Mouse (Mus musculus): ENCODE data around the gene Cdca7. TPM values are rescaled to one million over a fixed set of nuclear protein-coding genes. Genes with fewer than 3 reads are reported as not detected.
A peak's percentile ranks its signal among the peaks of the same experiment; 100 is the strongest.

The Cdca7 gene
- 220 and 233 TPM in 2 replicates for polyA plus RNA-seq (2014; fragmentation: Nextera tagmentation; extraction: Ambion mirVana)

- H3K4me2 ChIP-seq (ENCODE audit: low read depth, low read length), result peak within 1 kb of the TSS; percentile 68
- ATAC-seq (replicated peaks; ENCODE audit: insufficient number of reproducible peaks, low FRiP score, low TSS enrichment, low read depth) (peak; percentile 86), DNase-seq (ENCODE audit: low spot score) (peak; percentile 89)
- H3K27ac ChIP-seq (replicated peaks; ENCODE audit: low read depth, low read length), result peak within 1 kb of the TSS; percentile 60
- H3K4me3 ChIP-seq (ENCODE audit: low read depth, low read length), result peak within 1 kb of the TSS; percentile 84
- H3K4me1 ChIP-seq (ENCODE audit: control insufficient read depth, insufficient read depth, low read length), result no peaks in the 10 kb centered on the region
- no peaks in the 10 kb centered on the region for H3K27me3 ChIP-seq (ENCODE audit: control insufficient read depth, insufficient read depth, low read length)
- no peaks in the 10 kb centered on the region; the same call in 1 of the 2 replicates for H3K36me3 ChIP-seq (replicated peaks; ENCODE audit: control insufficient read depth, insufficient read depth, low read depth, low read length)
- under 1% methylated on average over 58 of the region's 58 CpGs for whole genome bisulfite sequencing
- H3K9me3 ChIP-seq (replicated peaks; ENCODE audit: control insufficient read depth, low read length), result no peaks in the 10 kb centered on the region
- peak within 1 kb of the TSS; percentile 91 for H3K9ac ChIP-seq (replicated peaks; ENCODE audit: low read length)
Observed at GRCm38 (mm10) chr2:72475797-72476485, at the start of gene Cdca7. Cdca7 (plus strand) TSS chr2:72476159.

GRCm38 (mm10) chr2:72426776-72427175 lies 49.2 kb upstream of the Cdca7 start:
- H3K4me1 ChIP-seq (ENCODE audit: control insufficient read depth, insufficient read depth, low read length), result no peaks in the 10 kb centered on the region
- no peaks in the 10 kb centered on the region for H3K36me3 ChIP-seq (replicated peaks; ENCODE audit: control insufficient read depth, insufficient read depth, low read depth, low read length)
- H3K9ac ChIP-seq (replicated peaks; ENCODE audit: low read length), result no peak overlapping the region
- H3K27me3 ChIP-seq (ENCODE audit: control insufficient read depth, insufficient read depth, low read length), result no peaks in the 10 kb centered on the region
- H3K4me3 ChIP-seq (ENCODE audit: low read depth, low read length), result no peak overlapping the region
- DNase-seq (ENCODE audit: low spot score) (peak; percentile 42), ATAC-seq (replicated peaks; ENCODE audit: insufficient number of reproducible peaks, low FRiP score, low TSS enrichment, low read depth) (peak; percentile 86)
- no peaks in the 10 kb centered on the region for H3K9me3 ChIP-seq (replicated peaks; ENCODE audit: control insufficient read depth, low read length)
- H3K4me2 ChIP-seq (ENCODE audit: low read depth, low read length), result no peak overlapping the region
- H3K27ac ChIP-seq (replicated peaks; ENCODE audit: low read depth, low read length), result no peak overlapping the region; the same call in 1 of the 2 replicates
- 22% methylated on average over 8 of the region's 8 CpGs for WGBS

GRCm38 (mm10) chr2:72427288-72427687 lies 48.7 kb upstream of the Cdca7 start:
- Histone ChIP-seq H3K9ac (replicated peaks; ENCODE audit: low read length) (no peak overlapping the region), H3K4me2 (ENCODE audit: low read depth, low read length) (no peak overlapping the region), H3K4me3 (ENCODE audit: low read depth, low read length) (no peak overlapping the region), H3K4me1 (ENCODE audit: control insufficient read depth, insufficient read depth, low read length) (no peaks in the 10 kb centered on the region), H3K9me3 (replicated peaks; ENCODE audit: control insufficient read depth, low read length) (no peaks in the 10 kb centered on the region), H3K36me3 (replicated peaks; ENCODE audit: control insufficient read depth, insufficient read depth, low read depth, low read length) (no peaks in the 10 kb centered on the region), H3K27me3 (ENCODE audit: control insufficient read depth, insufficient read depth, low read length) (no peaks in the 10 kb centered on the region), H3K27ac (replicated peaks; ENCODE audit: low read depth, low read length) (0 out of 2 replicates have a peak overlapping the region, but pooled peaks have one; percentile 8)
- WGBS, result 75% methylated on average over 11 of the region's 11 CpGs
- 0 out of 2 replicates have a peak, but pooled peaks have one; percentile 39 for ATAC-seq (replicated peaks; ENCODE audit: insufficient number of reproducible peaks, low FRiP score, low TSS enrichment, low read depth)
- no peak for DNase-seq (ENCODE audit: low spot score)

- no peaks in the 10 kb centered on the region for H3K4me1 ChIP-seq (ENCODE audit: control insufficient read depth, insufficient read depth, low read length)
- no peak overlapping the region for H3K27ac ChIP-seq (replicated peaks; ENCODE audit: low read depth, low read length)
- H3K4me3 ChIP-seq (ENCODE audit: low read depth, low read length), result no peak overlapping the region
- DNase-seq (ENCODE audit: low spot score), result no peak
- H3K9me3 ChIP-seq (replicated peaks; ENCODE audit: control insufficient read depth, low read length), result no peaks in the 10 kb centered on the region
- H3K27me3 ChIP-seq (ENCODE audit: control insufficient read depth, insufficient read depth, low read length), result no peaks in the 10 kb centered on the region
- H3K9ac ChIP-seq (replicated peaks; ENCODE audit: low read length), result no peak overlapping the region
- no peak for ATAC-seq (replicated peaks; ENCODE audit: insufficient number of reproducible peaks, low FRiP score, low TSS enrichment, low read depth)
- no peak overlapping the region for H3K4me2 ChIP-seq (ENCODE audit: low read depth, low read length)
- H3K36me3 ChIP-seq (replicated peaks; ENCODE audit: control insufficient read depth, insufficient read depth, low read depth, low read length), result no peaks in the 10 kb centered on the region
- 73% methylated on average over 8 of the region's 8 CpGs for WGBS
Observed at GRCm38 (mm10) chr2:72438941-72439533, 36.9 kb upstream of the Cdca7 start.

- Histone ChIP-seq H3K36me3 (replicated peaks; ENCODE audit: control insufficient read depth, insufficient read depth, low read depth, low read length) (no peaks in the 10 kb centered on the region), H3K9ac (replicated peaks; ENCODE audit: low read length) (no peak overlapping the region), H3K4me1 (ENCODE audit: control insufficient read depth, insufficient read depth, low read length) (no peaks in the 10 kb centered on the region), H3K27ac (replicated peaks; ENCODE audit: low read depth, low read length) (no peak overlapping the region), H3K9me3 (replicated peaks; ENCODE audit: control insufficient read depth, low read length) (no peaks in the 10 kb centered on the region), H3K4me2 (ENCODE audit: low read depth, low read length) (no peak overlapping the region), H3K4me3 (ENCODE audit: low read depth, low read length) (no peak overlapping the region), H3K27me3 (ENCODE audit: control insufficient read depth, insufficient read depth, low read length) (no peaks in the 10 kb centered on the region)
- DNase-seq (ENCODE audit: low spot score) (no peak), ATAC-seq (replicated peaks; ENCODE audit: insufficient number of reproducible peaks, low FRiP score, low TSS enrichment, low read depth) (no peak)
- 90% methylated on average over 9 of the region's 9 CpGs for WGBS
Observed at GRCm38 (mm10) chr2:72441010-72441409, 34.9 kb upstream of the Cdca7 start.

- no peak for DNase-seq (ENCODE audit: low spot score)
- H3K4me3 ChIP-seq (ENCODE audit: low read depth, low read length), result no peak overlapping the region
- no peaks in the 10 kb centered on the region for H3K9me3 ChIP-seq (replicated peaks; ENCODE audit: control insufficient read depth, low read length)
- no peaks in the 10 kb centered on the region for H3K36me3 ChIP-seq (replicated peaks; ENCODE audit: control insufficient read depth, insufficient read depth, low read depth, low read length)
- H3K27me3 ChIP-seq (ENCODE audit: control insufficient read depth, insufficient read depth, low read length), result no peaks in the 10 kb centered on the region
- H3K27ac ChIP-seq (replicated peaks; ENCODE audit: low read depth, low read length), result no peak overlapping the region
- H3K4me2 ChIP-seq (ENCODE audit: low read depth, low read length), result no peak overlapping the region
- H3K4me1 ChIP-seq (ENCODE audit: control insufficient read depth, insufficient read depth, low read length), result no peaks in the 10 kb centered on the region
- H3K9ac ChIP-seq (replicated peaks; ENCODE audit: low read length), result no peak overlapping the region
- no peak for ATAC-seq (replicated peaks; ENCODE audit: insufficient number of reproducible peaks, low FRiP score, low TSS enrichment, low read depth)
- WGBS, result 89% methylated on average over 6 of the region's 6 CpGs
Observed at GRCm38 (mm10) chr2:72442825-72443224, 33.1 kb upstream of the Cdca7 start.

GRCm38 (mm10) chr2:72443960-72444359 lies 32.0 kb upstream of the Cdca7 start:
- no peaks in the 10 kb centered on the region for H3K9me3 ChIP-seq (replicated peaks; ENCODE audit: control insufficient read depth, low read length)
- H3K27ac ChIP-seq (replicated peaks; ENCODE audit: low read depth, low read length), result no peak overlapping the region
- H3K4me2 ChIP-seq (ENCODE audit: low read depth, low read length), result no peak overlapping the region
- H3K27me3 ChIP-seq (ENCODE audit: control insufficient read depth, insufficient read depth, low read length), result no peaks in the 10 kb centered on the region
- no peak overlapping the region for H3K4me3 ChIP-seq (ENCODE audit: low read depth, low read length)
- no peak overlapping the region for H3K9ac ChIP-seq (replicated peaks; ENCODE audit: low read length)
- H3K4me1 ChIP-seq (ENCODE audit: control insufficient read depth, insufficient read depth, low read length), result no peaks in the 10 kb centered on the region
- no peaks in the 10 kb centered on the region for H3K36me3 ChIP-seq (replicated peaks; ENCODE audit: control insufficient read depth, insufficient read depth, low read depth, low read length)
- DNase-seq (ENCODE audit: low spot score) (no peak), ATAC-seq (replicated peaks; ENCODE audit: insufficient number of reproducible peaks, low FRiP score, low TSS enrichment, low read depth) (no peak)
- 84% methylated on average over 3 of the region's 3 CpGs for WGBS

- H3K4me2 ChIP-seq (ENCODE audit: low read depth, low read length), result no peak overlapping the region
- no peaks in the 10 kb centered on the region for H3K36me3 ChIP-seq (replicated peaks; ENCODE audit: control insufficient read depth, insufficient read depth, low read depth, low read length)
- WGBS, result 91% methylated on average over 3 of the region's 3 CpGs
- H3K27ac ChIP-seq (replicated peaks; ENCODE audit: low read depth, low read length), result no peak overlapping the region
- H3K9ac ChIP-seq (replicated peaks; ENCODE audit: low read length), result no peak overlapping the region
- no peak overlapping the region for H3K4me3 ChIP-seq (ENCODE audit: low read depth, low read length)
- no peaks in the 10 kb centered on the region for H3K27me3 ChIP-seq (ENCODE audit: control insufficient read depth, insufficient read depth, low read length)
- H3K4me1 ChIP-seq (ENCODE audit: control insufficient read depth, insufficient read depth, low read length), result no peaks in the 10 kb centered on the region
- no peak for ATAC-seq (replicated peaks; ENCODE audit: insufficient number of reproducible peaks, low FRiP score, low TSS enrichment, low read depth)
- no peaks in the 10 kb centered on the region for H3K9me3 ChIP-seq (replicated peaks; ENCODE audit: control insufficient read depth, low read length)
- DNase-seq (ENCODE audit: low spot score), result no peak
Observed at GRCm38 (mm10) chr2:72446106-72446505, 29.9 kb upstream of the Cdca7 start.

All from embryonic facial prominence, embryonic 11.5 days (tissue).